Comparison of ENCODE assay signal across 27 mouse cellular contexts in genomic region chr3:49983429-49984268, GRCm38 (mm10).
DNase-seq lines count a peak whose midpoint lies in the region; ATAC-seq and TF ChIP-seq lines count a peak whose summit lies in the region.
"Had no signal": no experiment of that assay in that cellular context is flagged by ENCODE, and none has a peak within 500 bp of the region (broad histone marks: within the 10 kb centered on the region; RNA-seq: fewer than 3 reads in every experiment).

No protein-coding gene starts in this region.

- no peak overlapping the region for H3K27ac ChIP-seq in forebrain, embryonic 16.5 days (ENCODE audit: low read length)
- H3K27ac ChIP-seq in forebrain, embryonic 13.5 days, result no peak overlapping the region
- H3K27ac ChIP-seq in MEL (ENCODE audit: control insufficient read depth, low read depth, low read length), result no peak overlapping the region
- H3K27ac ChIP-seq: gastrocnemius, adult 2 months; kidney, postnatal 0 days; left cerebral cortex, adult 2 months; limb, embryonic 12.5 days; liver, embryonic 15.5 days had no signal

- H3K27me3 ChIP-seq in forebrain, embryonic 16.5 days (replicated peaks; ENCODE audit: control insufficient read depth, insufficient read depth, low read length), result no peaks in the 10 kb centered on the region
- no peaks in the 10 kb centered on the region for H3K27me3 ChIP-seq in forebrain, embryonic 13.5 days
- H3K27me3 ChIP-seq in C2C12 (ENCODE audit: control insufficient read depth, insufficient read depth, insufficient read length), result no peaks in the 10 kb centered on the region
- H3K27me3 ChIP-seq in MEL (ENCODE audit: control insufficient read depth in 1 of 2, insufficient read depth in 2 of 2, low read length in 2 of 2), result no peaks in the 10 kb centered on the region
- H3K27me3 ChIP-seq: limb, embryonic 12.5 days; liver, embryonic 15.5 days had no signal

- no peaks in the 10 kb centered on the region for H3K79me3 ChIP-seq in C2C12 (ENCODE audit: low read depth)

- peak; percentile 81 for ATAC-seq in forebrain, embryonic 16.5 days
- ATAC-seq in forebrain, embryonic 13.5 days, result no peak; the same call in 1 of the 2 replicates
- no peak for ATAC-seq in granulocyte monocyte progenitor cell, adult 5-6 weeks (replicated peaks; ENCODE audit: poor library complexity, severe bottlenecking)
- ATAC-seq: activated CD4-positive, CD25-positive, alpha-beta regulatory T cell, adult 4 months; intestine, embryonic 16.5 days had no signal

- TF ChIP-seq CTCF in C2C12 (IDR thresholded peaks at IDR 0.05; ENCODE audit: control insufficient read depth, insufficient read depth, insufficient read length) (no peak), MEL (IDR thresholded peaks at IDR 0.05 in 2 of 3, conservative IDR thresholded peaks at IDR 0.05 in 1 of 3; ENCODE audit: control insufficient read depth in 1 of 3, insufficient read depth in 1 of 3, low read depth in 2 of 3, low read length in 3 of 3, poor library complexity in 1 of 3, severe bottlenecking in 1 of 3) (no peak)

- H3K9ac ChIP-seq in forebrain, embryonic 16.5 days (replicated peaks; ENCODE audit: low read depth, low read length), result no peak overlapping the region
- H3K9ac ChIP-seq in forebrain, embryonic 13.5 days, result no peak overlapping the region
- H3K9ac ChIP-seq in MEL (ENCODE audit: control insufficient read depth, low read depth, low read length, poor library complexity, severe bottlenecking), result no peak overlapping the region
- H3K9ac ChIP-seq: limb, embryonic 12.5 days; liver, embryonic 15.5 days; lung, embryonic 14.5 days had no signal

- no peaks in the 10 kb centered on the region for H3K4me1 ChIP-seq in forebrain, embryonic 16.5 days (replicated peaks; ENCODE audit: control insufficient read depth, insufficient read depth, low read length)
- no peaks in the 10 kb centered on the region for H3K4me1 ChIP-seq in forebrain, embryonic 13.5 days
- H3K4me1 ChIP-seq in MEL (ENCODE audit: control insufficient read depth in 1 of 2, insufficient read depth in 2 of 2, low read length in 2 of 2), result no peaks in the 10 kb centered on the region
- H3K4me1 ChIP-seq: limb, embryonic 12.5 days; liver, embryonic 15.5 days had no signal

- no peaks in the 10 kb centered on the region for H3K36me3 ChIP-seq in forebrain, embryonic 16.5 days (ENCODE audit: control insufficient read depth, insufficient read depth)
- no peaks in the 10 kb centered on the region for H3K36me3 ChIP-seq in forebrain, embryonic 13.5 days (ENCODE audit: poor library complexity, severe bottlenecking)
- H3K36me3 ChIP-seq in C2C12 (ENCODE audit: control insufficient read depth, insufficient read depth) (no peaks in the 10 kb centered on the region), MEL (ENCODE audit: control insufficient read depth in 1 of 2, insufficient read depth in 2 of 2, low read length in 2 of 2) (no peaks in the 10 kb centered on the region)
- H3K36me3 ChIP-seq: limb, embryonic 12.5 days; liver, embryonic 15.5 days had no signal

- no peaks in the 10 kb centered on the region for H3K9me3 ChIP-seq in forebrain, embryonic 16.5 days (ENCODE audit: control insufficient read depth, low read length)
- no peaks in the 10 kb centered on the region for H3K9me3 ChIP-seq in forebrain, embryonic 13.5 days (replicated peaks)
- no peaks in the 10 kb centered on the region for H3K9me3 ChIP-seq in MEL (replicated peaks; ENCODE audit: insufficient read depth, low read length)
- H3K9me3 ChIP-seq: limb, embryonic 12.5 days; liver, embryonic 15.5 days had no signal

- DNase-seq in MEL (ENCODE audit: low read depth, low spot score), result no peak
- peak; percentile 47 for DNase-seq in brain, embryonic 18.5 days (ENCODE audit: low read depth, low spot score)
- no peak for DNase-seq in gastrocnemius, postnatal 25 days
- DNase-seq: adrenal gland, adult 2 months; adrenal gland, postnatal 36 days; B cell, adult 2 months; cerebellum, adult 11-12 months; cerebellum, postnatal 14 days; gastrocnemius, adult 2 months; heart, postnatal 14 days; kidney, adult 8-10 months; kidney, postnatal 4 days; lung, embryonic 14.5 days; lung, postnatal 14 days; midbrain, embryonic 14.5 days; right cerebral cortex, postnatal 25 days; thymus, postnatal 14 days had no signal

- 68% methylated on average over 4 of the region's 4 CpGs for WGBS in forebrain, embryonic 16.5 days
- 82% methylated on average over 4 of the region's 4 CpGs for WGBS in forebrain, embryonic 13.5 days

- H3K4me2 ChIP-seq in forebrain, embryonic 16.5 days (ENCODE audit: low read length), result no peak overlapping the region
- H3K4me2 ChIP-seq in forebrain, embryonic 13.5 days, result no peak overlapping the region
- H3K4me2 ChIP-seq: limb, embryonic 12.5 days; liver, embryonic 15.5 days; lung, embryonic 14.5 days had no signal

- TF ChIP-seq RAD21 in MEL (IDR thresholded peaks at IDR 0.05; ENCODE audit: low read depth, low read length), result no peak

- no peak overlapping the region for H3ac ChIP-seq in C2C12 (ENCODE audit: control insufficient read depth, insufficient read length, low read depth)

- no peak for TF ChIP-seq EP300 in MEL (IDR thresholded peaks at IDR 0.05; ENCODE audit: low read depth in 1 of 2, low read length in 2 of 2)

- H3K4me3 ChIP-seq in forebrain, embryonic 16.5 days (replicated peaks; ENCODE audit: low read length), result no peak overlapping the region
- H3K4me3 ChIP-seq in forebrain, embryonic 13.5 days, result no peak overlapping the region
- H3K4me3 ChIP-seq in C2C12 (ENCODE audit: insufficient read depth, poor library complexity, severe bottlenecking), result no peak overlapping the region
- H3K4me3 ChIP-seq in MEL (ENCODE audit: control insufficient read depth in 1 of 2, insufficient read depth in 1 of 2, low read depth in 2 of 2, low read length in 2 of 2), result no peak overlapping the region
- H3K4me3 ChIP-seq: gastrocnemius, adult 2 months; left cerebral cortex, adult 2 months; limb, embryonic 12.5 days; liver, embryonic 15.5 days had no signal

- H3K79me2 ChIP-seq in C2C12 (ENCODE audit: control insufficient read depth, insufficient read depth) (no peaks in the 10 kb centered on the region), MEL (ENCODE audit: control insufficient read depth, insufficient read depth, low read length, poor library complexity) (no peaks in the 10 kb centered on the region)

- no peak for TF ChIP-seq POLR2A in MEL (IDR thresholded peaks at IDR 0.05; ENCODE audit: control insufficient read depth in 1 of 2, insufficient read depth in 1 of 2, low read depth in 1 of 2, low read length in 2 of 2, poor library complexity in 1 of 2)

TF ChIP-seq in C2C12, 6 proteins besides CTCF, POLR2A, EP300 and RAD21:
- TF ChIP-seq MYOD1 (IDR thresholded peaks at IDR 0.05; ENCODE audit: control insufficient read depth, insufficient read length, low read depth) (no peak), USF1 (IDR thresholded peaks at IDR 0.05; ENCODE audit: low read depth) (peak; percentile 69), CEBPB (IDR thresholded peaks at IDR 0.05; ENCODE audit: low read depth) (no peak)
TF ChIP-seq in C2C12: peak in this region for 1.

TF ChIP-seq in MEL, 35 proteins besides CTCF, POLR2A, EP300 and RAD21:
- TF ChIP-seq MXI1 (IDR thresholded peaks at IDR 0.05; ENCODE audit: low read depth, low read length) (no peak), MAFK (IDR thresholded peaks at IDR 0.05; ENCODE audit: borderline replicate concordance, low read depth, low read length) (peak; percentile 86)
